Mouse (Mus musculus): ENCODE measurements around the gene Acoxl.

DNA sequence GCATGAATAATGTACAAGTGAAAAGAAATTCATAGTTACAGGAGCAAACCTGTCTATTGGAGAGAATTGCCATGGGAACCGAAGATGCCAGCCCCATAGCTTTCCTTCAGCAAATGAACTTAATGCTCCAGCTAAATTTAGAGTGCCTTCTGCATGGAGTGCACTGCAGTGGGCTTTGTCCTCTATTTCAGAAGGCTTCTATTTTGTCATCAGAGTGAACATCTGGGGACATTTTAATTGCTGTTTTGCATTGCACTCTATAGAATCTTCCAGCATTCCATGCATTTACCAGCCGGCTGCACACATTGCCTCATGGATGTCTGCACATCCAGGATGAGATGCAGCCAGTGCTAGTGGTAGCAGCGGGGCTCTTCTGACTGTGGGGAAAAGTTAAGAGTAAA is 94.9 kb downstream of the Acoxl start:
- TF ChIP-seq CTCF (IDR thresholded peaks at IDR 0.05; ENCODE audit: extremely low read depth, insufficient read depth, low read length), result no peak
- TF ChIP-seq POLR2A (IDR thresholded peaks at IDR 0.05; ENCODE audit: extremely low read depth, insufficient read depth, low read length), result no peak

All from cortical plate, adult 2 months (tissue).